Mouse (Mus musculus): ENCODE measurements around the gene Hoxa7.

GRCm38 (mm10) chr6:52208072-52208867, 13.4 kb downstream of the Hoxa7 start, which contains the start of gene Hoxa6:
- TF ChIP-seq CTCF (IDR thresholded peaks at IDR 0.05; ENCODE audit: low read depth) = no peak
- TF ChIP-seq EP300 (IDR thresholded peaks at IDR 0.05; ENCODE audit: low read depth) = no peak
